Comparison of ENCODE assay signal across 8 mouse cellular contexts in genomic region chr16:34571931-34572405, GRCm38 (mm10). TPM values are rescaled to one million over a fixed set of nuclear protein-coding genes. Genes with fewer than 3 reads are reported as not detected.
A peak's percentile ranks its signal among the peaks of the same experiment; 100 is the strongest.
DNase-seq lines count a peak whose midpoint lies in the region; ATAC-seq and TF ChIP-seq lines count a peak whose summit lies in the region.

No protein-coding gene starts in this region.

- H3K27ac ChIP-seq in gastrocnemius, adult 2 months = peak overlapping the region; percentile 73
- no peak overlapping the region for H3K27ac ChIP-seq in ES-E14 (ENCODE audit: insufficient read depth, low read depth, low read length, poor library complexity, severe bottlenecking)
- peak overlapping the region; percentile 98 for H3K27ac ChIP-seq in forebrain, postnatal 0 days (ENCODE audit: low read depth, low read length)
- H3K27ac ChIP-seq in neural tube, embryonic 13.5 days (replicated peaks) = no peak overlapping the region

- peak; percentile 22 for DNase-seq in gastrocnemius, adult 2 months
- DNase-seq in gastrocnemius, postnatal 14 days = no peak
- DNase-seq in ES-E14 (ENCODE audit: low read depth, low spot score) = peak; percentile 24
- peak; percentile 62 for DNase-seq in forebrain, postnatal 0 days
- DNase-seq in kidney, postnatal 4 days = peak; percentile 40 to 59
- no peak for DNase-seq in spleen, postnatal 36 days (ENCODE audit: low spot score in 2 of 2)
- no peak for DNase-seq in urinary bladder, postnatal 36 days (ENCODE audit: low spot score in 2 of 2)

- no peaks in the 10 kb centered on the region for H3K27me3 ChIP-seq in forebrain, postnatal 0 days (ENCODE audit: insufficient read depth, low read length)
- H3K27me3 ChIP-seq in neural tube, embryonic 13.5 days = no peaks in the 10 kb centered on the region

- in situ Hi-C loops in ES-E14 (cut with MboI; ENCODE audit: low sequenced_read_pairs in 2 of 2, unreplicated experiment in 2 of 2) = no loop called here

- no peaks in the 10 kb centered on the region for H3K36me3 ChIP-seq in ES-E14 (ENCODE audit: control insufficient read depth, insufficient read depth, low read length, poor library complexity, severe bottlenecking)
- H3K36me3 ChIP-seq in forebrain, postnatal 0 days (ENCODE audit: insufficient read depth) = no peaks in the 10 kb centered on the region
- H3K36me3 ChIP-seq in neural tube, embryonic 13.5 days = no peaks in the 10 kb centered on the region

- no peak for TF ChIP-seq CTCF in gastrocnemius, adult 2 months (IDR thresholded peaks at IDR 0.05)
- peak; percentile 68 for TF ChIP-seq CTCF in forebrain, postnatal 0 days (IDR thresholded peaks at IDR 0.05; ENCODE audit: low read depth)

- ATAC-seq in forebrain, postnatal 0 days = peak; percentile 12; the same call in 1 of the 2 replicates
- no peak for ATAC-seq in neural tube, embryonic 13.5 days (ENCODE audit: low read depth)

- H3K9ac ChIP-seq in ES-E14 (ENCODE audit: insufficient read depth, low read depth, low read length, poor library complexity, severe bottlenecking) = no peak overlapping the region
- peak overlapping the region; percentile 98 for H3K9ac ChIP-seq in forebrain, postnatal 0 days
- peak overlapping the region; percentile 99 for H3K9ac ChIP-seq in neural tube, embryonic 13.5 days

- intact Hi-C loops in gastrocnemius, adult 2 months (cut with DNase I) = loop anchor here (10.0 kb wide), 1 partner anchor 227 kb away; no protein-coding TSS in a partner anchor
- intact Hi-C loops in gastrocnemius, postnatal 14 days (cut with DNase I; ENCODE audit: low total_unique reads) = no loop called here

- no peaks in the 10 kb centered on the region; a peak in 1 of 4 replicates for H3K4me1 ChIP-seq in ES-E14 (ENCODE audit: control insufficient read depth in 2 of 2, insufficient read depth in 2 of 2, low read length in 2 of 2, poor library complexity in 1 of 2)
- H3K4me1 ChIP-seq in forebrain, postnatal 0 days (ENCODE audit: insufficient read depth) = peaks cover 24% of the 10 kb centered on the region
- peaks cover 41% of the 10 kb centered on the region for H3K4me1 ChIP-seq in neural tube, embryonic 13.5 days (replicated peaks)

- no peaks in the 10 kb centered on the region for H3K9me3 ChIP-seq in ES-E14 (ENCODE audit: control insufficient read depth, insufficient read depth, low read depth, low read length)
- no peaks in the 10 kb centered on the region for H3K9me3 ChIP-seq in forebrain, postnatal 0 days (ENCODE audit: low read length)
- no peaks in the 10 kb centered on the region for H3K9me3 ChIP-seq in neural tube, embryonic 13.5 days

- peak overlapping the region; percentile 89 for H3K4me3 ChIP-seq in gastrocnemius, adult 2 months
- H3K4me3 ChIP-seq in ES-E14 (ENCODE audit: insufficient read depth in 1 of 2, low read depth in 1 of 2, low read length in 2 of 2, poor library complexity in 1 of 2, severe bottlenecking in 1 of 2) = peak overlapping the region; percentile 70 to 76; a peak in 3 of 4 replicates
- H3K4me3 ChIP-seq in forebrain, postnatal 0 days (ENCODE audit: low read depth, low read length) = peak overlapping the region; percentile 92
- H3K4me3 ChIP-seq in neural tube, embryonic 13.5 days = peak overlapping the region; percentile 93

- H3K4me2 ChIP-seq in forebrain, postnatal 0 days (ENCODE audit: low read depth) = peak overlapping the region; percentile 83
- H3K4me2 ChIP-seq in neural tube, embryonic 13.5 days = peak overlapping the region; percentile 72

- WGBS in forebrain, postnatal 0 days = 1% methylated on average over 10 of the region's 10 CpGs
- under 1% methylated on average over 10 of the region's 10 CpGs for WGBS in neural tube, embryonic 13.5 days

TF ChIP-seq in ES-E14, 5 proteins besides CTCF, POLR2A, EP300 and RAD21:
- TF ChIP-seq MAFK (IDR thresholded peaks at IDR 0.05; ENCODE audit: insufficient read depth, low read depth, low read length) (no peak), CHD2 (IDR thresholded peaks at IDR 0.05; ENCODE audit: low read depth, low read length) (no peak), ZC3H11A (IDR thresholded peaks at IDR 0.05; ENCODE audit: borderline replicate concordance, low read depth, low read length) (no peak), ZNF384 (IDR thresholded peaks at IDR 0.05; ENCODE audit: low read depth, low read length) (no peak)

RNA-seq across cellular contexts. Expression of gene Kalrn, which starts 1.4 kb away (rescaled TPM):
- 10 to 100 TPM; 21.8 to 28.3 TPM for total RNA-seq in gastrocnemius, adult 2 months (2021)
- total RNA-seq in gastrocnemius, postnatal 14 days (2021) = 10 to 100 TPM; 16.3 to 20.2 TPM
- total RNA-seq in ES-E14 (2012; rRNA removed) = 9.9 and 15.7 TPM in 2 replicates
- total RNA-seq in forebrain, postnatal 0 days (2014; rRNA removed) = 134 and 148 TPM in 2 replicates
- polyA plus RNA-seq in forebrain, postnatal 0 days (2015; fragmentation: Nextera tagmentation; extraction: Ambion mirVana) = 16.4 and 23.6 TPM in 2 replicates
- polyA plus RNA-seq in neural tube, embryonic 13.5 days (2015; fragmentation: Nextera tagmentation; extraction: Ambion mirVana) = 23.9 and 25.1 TPM in 2 replicates

Comparison
In these comparisons a context has a peak if more than half of its experiments do, and no peak if none do; other contexts are left out.
1. DNase-seq: peak in gastrocnemius, adult 2 months (single experiment), ES-E14 (single experiment), forebrain, postnatal 0 days (single experiment) and kidney, postnatal 4 days (2 of 2); none in gastrocnemius, postnatal 14 days (single experiment), spleen, postnatal 36 days (0 of 2) and urinary bladder, postnatal 36 days (0 of 2).
2. H3K27ac ChIP-seq: peak in gastrocnemius, adult 2 months (single experiment) and forebrain, postnatal 0 days (single experiment); none in ES-E14 (single experiment) and neural tube, embryonic 13.5 days (single experiment).
3. Peak in every context shown above with its lines, with median percentiles within 50 percentile points of each other: H3K4me3 ChIP-seq.